Comparison of ENCODE assay signal across 8 mouse cellular contexts in the genomic region with DNA sequence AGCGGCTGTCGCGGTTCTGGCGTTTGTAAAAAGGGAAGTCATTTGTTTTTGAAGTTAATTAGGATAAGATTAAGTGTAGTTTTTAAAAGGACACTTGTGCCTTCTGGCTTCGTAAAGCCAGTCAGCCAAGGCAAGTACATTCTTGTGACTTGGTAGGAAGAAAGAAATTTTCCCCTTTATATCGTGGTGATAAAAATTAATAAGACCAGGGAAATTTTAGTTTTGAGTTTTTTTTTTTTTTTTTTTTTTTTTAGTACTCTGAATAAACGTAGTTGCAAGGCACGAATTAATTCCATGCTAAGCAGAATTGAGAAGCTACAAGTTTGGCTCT. TPM values are rescaled to one million over a fixed set of nuclear protein-coding genes. Genes with fewer than 3 reads are reported as not detected.
A peak's percentile ranks its signal among the peaks of the same experiment; 100 is the strongest.
DNase-seq lines count a peak whose midpoint lies in the region; ATAC-seq and TF ChIP-seq lines count a peak whose summit lies in the region.

No protein-coding gene starts in this region.

- H3K27me3 ChIP-seq in cerebellum, adult 2 months (ENCODE audit: control insufficient read depth, insufficient read depth, low read length), result no peaks in the 10 kb centered on the region
- H3K27me3 ChIP-seq in megakaryocyte, embryonic 14.5 days (replicated peaks), result no peaks in the 10 kb centered on the region
- H3K27me3 ChIP-seq in limb, embryonic 12.5 days, result no peaks in the 10 kb centered on the region
- no peaks in the 10 kb centered on the region for H3K27me3 ChIP-seq in small intestine, adult 2 months (ENCODE audit: control insufficient read depth, insufficient read depth, low read length)

- peak overlapping the region; percentile 96 for H3K4me3 ChIP-seq in cerebellum, adult 2 months (replicated peaks; ENCODE audit: insufficient read depth, low read depth, low read length)
- H3K4me3 ChIP-seq in megakaryocyte, embryonic 14.5 days (replicated peaks), result peak overlapping the region; percentile 98
- H3K4me3 ChIP-seq in limb, embryonic 12.5 days (replicated peaks), result peak overlapping the region; percentile 92
- H3K4me3 ChIP-seq in small intestine, adult 2 months (ENCODE audit: low read depth, low read length), result peak overlapping the region; percentile 94

- DNase-seq in cerebellum, adult 2 months, result no peak
- no peak for DNase-seq in cerebellum, adult 11-12 months
- DNase-seq in thymus, postnatal 25 days, result no peak
- no peak for DNase-seq in right cerebral cortex, adult 2 months (ENCODE audit: low spot score in 2 of 2)

- peak overlapping the region; percentile 84 for H3K9ac ChIP-seq in limb, embryonic 12.5 days (replicated peaks)

- H3K4me2 ChIP-seq in limb, embryonic 12.5 days, result peak overlapping the region; percentile 81

- WGBS in cerebellum, adult 2 months, result 2% methylated on average over 8 of the region's 8 CpGs
- 2% methylated on average over 8 of the region's 8 CpGs for WGBS in limb, embryonic 12.5 days
- WGBS in small intestine, adult 2 months, result under 1% methylated on average over 8 of the region's 8 CpGs

- ATAC-seq in megakaryocyte, adult 5-6 weeks (ENCODE audit: poor library complexity, severe bottlenecking), result no peak
- ATAC-seq in limb, embryonic 12.5 days (ENCODE audit: insufficient number of reproducible peaks, insufficient read depth, low FRiP score, low TSS enrichment, low read depth), result no peak

- peaks cover 21% of the 10 kb centered on the region for H3K36me3 ChIP-seq in megakaryocyte, embryonic 14.5 days (replicated peaks; ENCODE audit: low read length)
- H3K36me3 ChIP-seq in limb, embryonic 12.5 days, result peaks cover 19% of the 10 kb centered on the region
- no peaks in the 10 kb centered on the region for H3K36me3 ChIP-seq in small intestine, adult 2 months (ENCODE audit: control insufficient read depth, insufficient read depth, low read length)

- no peak for TF ChIP-seq POLR2A in cerebellum, adult 2 months (IDR thresholded peaks at IDR 0.05; ENCODE audit: borderline replicate concordance, insufficient read depth, low read length)
- no peak for TF ChIP-seq POLR2A in small intestine, adult 2 months (IDR thresholded peaks at IDR 0.05; ENCODE audit: low read depth, low read length)

- H3K4me1 ChIP-seq in cerebellum, adult 2 months (ENCODE audit: control insufficient read depth, insufficient read depth, low read length), result peaks cover 4% of the 10 kb centered on the region; the same call in 1 of the 2 replicates
- H3K4me1 ChIP-seq in megakaryocyte, embryonic 14.5 days, result peaks cover 43% of the 10 kb centered on the region
- peaks cover 12% of the 10 kb centered on the region for H3K4me1 ChIP-seq in limb, embryonic 12.5 days (replicated peaks)
- peaks cover 7% of the 10 kb centered on the region; the same call in 1 of the 2 replicates for H3K4me1 ChIP-seq in small intestine, adult 2 months (ENCODE audit: control insufficient read depth, insufficient read depth, insufficient read length, low read length)

- H3K27ac ChIP-seq in cerebellum, adult 2 months (ENCODE audit: insufficient read depth, low read length), result 0 out of 2 replicates have a peak overlapping the region, but pooled peaks have one; percentile 2
- peak overlapping the region; percentile 89 for H3K27ac ChIP-seq in limb, embryonic 12.5 days
- H3K27ac ChIP-seq in small intestine, adult 2 months (ENCODE audit: insufficient read depth, low read depth, low read length), result peak overlapping the region; percentile 72

- H3K9me3 ChIP-seq in megakaryocyte, embryonic 14.5 days, result no peaks in the 10 kb centered on the region
- no peaks in the 10 kb centered on the region for H3K9me3 ChIP-seq in limb, embryonic 12.5 days

- no peak for TF ChIP-seq CTCF in cerebellum, adult 2 months (IDR thresholded peaks at IDR 0.05; ENCODE audit: borderline replicate concordance, insufficient read depth, low read depth, low read length)
- no peak for TF ChIP-seq CTCF in small intestine, adult 2 months (IDR thresholded peaks at IDR 0.05; ENCODE audit: extremely low read depth, insufficient read length, insufficient replicate concordance, low read depth, low read length)

RNA-seq across cellular contexts. Expression of a gene that starts 0.9 kb away (rescaled TPM):
- polyA plus RNA-seq in cerebellum, adult 2 months (2012; rRNA removed), result 6.1 and 6.9 TPM in 2 replicates
- polyA plus RNA-seq in megakaryocyte, embryonic 14.5 days (2012; ENCODE audit: insufficient read depth, low replicate concordance), result 1.4 and 2.1 TPM in 2 replicates
- total RNA-seq in megakaryocyte, adult 5-6 weeks (2015), result 30.0 and 31.9 TPM in 2 replicates
- 32.4 and 37.4 TPM in 2 replicates for total RNA-seq in megakaryocyte, adult 5-6 weeks (2017)
- 25.0 and 26.3 TPM in 2 replicates for polyA plus RNA-seq in limb, embryonic 12.5 days (2016; fragmentation: Nextera tagmentation; extraction: Ambion mirVana)
- polyA plus RNA-seq in small intestine, adult 2 months (2012; rRNA removed), result 2.9 and 3.9 TPM in 2 replicates

RNA-seq across cellular contexts. Expression of a gene that starts 18.3 kb away (rescaled TPM):
- 25.7 and 26.1 TPM in 2 replicates for polyA plus RNA-seq in cerebellum, adult 2 months (2012; rRNA removed)
- 5.6 and 17.6 TPM in 2 replicates for polyA plus RNA-seq in megakaryocyte, embryonic 14.5 days (2012; ENCODE audit: insufficient read depth, low replicate concordance)
- 29.6 and 30.1 TPM in 2 replicates for total RNA-seq in megakaryocyte, adult 5-6 weeks (2015)
- total RNA-seq in megakaryocyte, adult 5-6 weeks (2017), result 43.0 and 56.4 TPM in 2 replicates
- polyA plus RNA-seq in limb, embryonic 12.5 days (2016; fragmentation: Nextera tagmentation; extraction: Ambion mirVana), result 27.1 and 29.2 TPM in 2 replicates
- polyA plus RNA-seq in small intestine, adult 2 months (2012; rRNA removed), result 6.9 and 15.7 TPM in 2 replicates

Comparison
In these comparisons a context has a peak if more than half of its experiments do, and no peak if none do; other contexts are left out.
1. H3K27ac ChIP-seq: peak in every context shown above with its lines; median percentile 89 in limb, embryonic 12.5 days; 72 in small intestine, adult 2 months; 2 in cerebellum, adult 2 months.